Mouse (Mus musculus) thymus, adult 2 months (tissue): Measurements from ENCODE around the gene Gm16867.
"Not testable (repeated sequence)": the region's sequence is repeated elsewhere in the genome, so short reads cannot be mapped to it uniquely, and the experiment has no call there.

Experiments used
- CTCF ChIP-seq: fragments of 200-500 bp; IDR thresholded peaks from 2 replicates; pipeline ENCODE4 v1.5.1; 2012; ENCODE audit warnings: mild to moderate bottlenecking, control low read depth, low read length, moderate library complexity, borderline replicate concordance; ENCODE audit not compliant: control insufficient read depth, poor library complexity, insufficient read depth; ENCODE audit errors: extremely low read depth
- POLR2A ChIP-seq: fragments of 200-500 bp; IDR thresholded peaks from 2 replicates; pipeline ENCODE4 v1.6.1; 2012; ENCODE audit warnings: mild to moderate bottlenecking, low read length, control low read depth, moderate library complexity; ENCODE audit not compliant: control insufficient read depth, poor library complexity, insufficient read depth; ENCODE audit errors: extremely low read depth

DNA sequence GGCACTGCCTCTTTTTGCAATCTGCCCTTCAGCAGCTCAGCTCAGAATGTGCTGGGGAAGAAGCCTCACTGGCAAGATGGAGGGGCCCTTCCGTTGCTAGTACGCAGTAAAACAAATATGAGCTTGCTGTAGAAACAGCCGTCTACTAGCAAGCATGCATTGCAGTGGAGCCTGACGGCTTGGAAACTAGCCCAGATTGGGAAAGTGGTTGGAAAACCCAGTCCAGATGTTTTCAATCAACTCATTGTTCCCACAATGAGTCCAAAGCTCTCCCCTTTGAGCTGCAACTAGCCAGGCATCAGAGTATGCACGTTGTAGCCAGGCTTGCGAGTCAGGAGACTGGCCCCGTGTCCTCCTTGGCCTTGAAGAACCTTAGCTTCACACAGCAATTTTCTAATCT is 82.2 kb downstream of the Gm16867 start:
- not testable (repeated sequence) for TF ChIP-seq CTCF, POLR2A
